Mouse (Mus musculus) lung, postnatal 14 days (tissue): Measurements from ENCODE around the gene Gm21663.
"Not testable (repeated sequence)": the region's sequence is repeated elsewhere in the genome, so short reads cannot be mapped to it uniquely, and the experiment has no call there.

Experiments used
- DNase-seq: peaks from one replicate; pipeline ENCODE4 v3.0.0; 2021

Gm21663 gene

DNA sequence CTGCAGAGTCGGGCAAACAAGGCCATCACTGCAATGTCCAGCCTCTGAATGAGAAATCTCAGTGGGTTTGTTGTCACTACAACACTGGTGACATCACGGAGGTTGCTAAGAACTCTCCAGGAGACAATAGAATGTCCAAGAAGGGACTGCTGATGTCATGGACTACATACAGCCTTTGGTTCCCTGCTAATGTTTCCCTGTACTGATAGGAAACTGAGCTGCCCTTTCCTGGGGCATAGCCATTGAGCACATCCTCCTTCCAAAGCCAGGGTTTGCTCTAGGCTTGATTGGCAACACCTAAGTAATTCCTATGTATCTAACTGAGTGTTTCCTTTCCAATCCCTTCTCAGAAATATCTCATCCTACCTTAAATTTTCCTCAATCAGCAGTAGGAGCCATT is at the start of gene Gm21663:
Gene Gm21663, minus strand, starts transcription at position 101 of the 400 bp plus-strand sequence.
- not testable (repeated sequence) for DNase-seq

DNA sequence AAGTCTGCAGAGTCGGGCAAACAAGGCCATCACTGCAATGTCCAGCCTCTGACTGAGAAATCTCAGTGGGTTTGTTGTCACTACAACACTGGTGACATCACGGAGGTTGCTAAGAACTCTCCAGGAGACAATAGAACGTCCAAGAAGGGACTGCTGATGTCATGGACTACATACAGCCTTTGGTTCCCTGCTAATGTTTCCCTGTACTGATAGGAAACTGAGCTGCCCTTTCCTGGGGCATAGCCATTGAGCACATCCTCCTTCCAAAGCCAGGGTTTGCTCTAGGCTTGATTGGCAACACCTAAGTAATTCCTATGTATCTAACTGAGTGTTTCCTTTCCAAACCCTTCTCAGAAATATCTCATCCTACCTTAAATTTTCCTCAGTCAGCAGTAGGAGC is 46.4 kb upstream of the Gm21663 start, which contains the start of gene Gm21698:
Gene Gm21698, minus strand, starts transcription at position 101 of the 400 bp plus-strand sequence.
- DNase-seq, result not testable (repeated sequence)

DNA sequence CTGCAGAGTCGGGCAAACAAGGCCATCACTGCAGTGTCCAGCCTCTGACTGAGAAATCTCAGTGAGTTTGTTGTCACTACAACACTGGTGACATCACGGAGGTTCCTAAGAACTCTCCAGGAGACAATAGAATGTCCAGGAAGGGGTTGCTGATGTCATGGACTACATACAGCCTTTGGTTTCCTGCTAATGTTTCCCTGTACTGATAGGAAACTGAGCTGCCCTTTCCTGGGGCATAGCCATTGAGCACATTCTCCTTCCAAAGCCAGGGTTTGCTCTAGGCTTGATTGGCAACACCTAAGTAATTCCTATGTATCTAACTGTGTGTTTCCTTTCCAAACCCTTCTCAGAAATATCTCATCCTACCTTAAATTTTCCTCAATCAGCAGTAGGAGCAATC is 30.4 kb upstream of the Gm21663 start, which contains the start of gene Gm21680:
Gene Gm21680, minus strand, starts transcription at position 101 of the 400 bp plus-strand sequence.
- DNase-seq, result not testable (repeated sequence)

DNA sequence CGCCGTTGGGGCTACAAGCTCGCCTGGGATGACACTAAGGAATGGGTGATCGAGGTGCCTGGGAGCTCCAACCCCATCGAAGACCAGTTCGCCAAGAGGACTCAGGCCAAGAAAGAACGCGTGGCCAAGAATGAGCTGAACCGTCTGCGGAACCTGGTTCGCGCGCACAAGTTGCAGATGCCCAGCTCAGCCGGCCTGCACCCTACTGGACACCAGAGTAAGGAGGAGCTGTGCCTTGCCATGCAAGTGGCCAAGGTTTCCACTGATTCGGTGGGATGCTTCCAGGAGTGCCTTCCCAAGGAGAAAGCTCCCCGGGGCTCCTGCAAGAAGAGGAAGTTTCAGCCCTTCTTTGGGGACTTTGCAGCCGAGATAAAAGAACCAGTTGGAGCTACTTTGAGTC is 14.9 kb upstream of the Gm21663 start:
- not testable (repeated sequence) for DNase-seq

DNA sequence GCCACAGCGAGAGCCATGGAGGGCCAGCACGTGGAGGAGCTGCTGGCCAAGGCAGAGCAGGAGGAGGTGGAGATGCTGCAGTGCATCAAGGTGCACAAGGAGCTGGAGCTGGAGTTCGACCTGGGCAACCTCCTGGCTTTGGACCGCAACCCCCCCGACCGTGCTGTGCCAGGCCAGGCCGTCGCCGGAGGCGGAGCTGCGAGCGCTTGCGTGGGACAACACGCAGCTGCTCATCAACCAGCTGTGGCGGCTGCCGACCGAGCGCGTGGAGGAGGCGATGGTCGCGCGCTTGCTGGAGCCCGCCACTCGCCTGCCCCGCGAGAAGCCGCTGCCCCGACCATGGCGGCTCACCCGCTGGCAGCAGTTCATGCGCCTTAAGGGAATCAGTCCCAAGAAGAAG is 14.4 kb upstream of the Gm21663 start:
- DNase-seq, result not testable (repeated sequence)

DNA sequence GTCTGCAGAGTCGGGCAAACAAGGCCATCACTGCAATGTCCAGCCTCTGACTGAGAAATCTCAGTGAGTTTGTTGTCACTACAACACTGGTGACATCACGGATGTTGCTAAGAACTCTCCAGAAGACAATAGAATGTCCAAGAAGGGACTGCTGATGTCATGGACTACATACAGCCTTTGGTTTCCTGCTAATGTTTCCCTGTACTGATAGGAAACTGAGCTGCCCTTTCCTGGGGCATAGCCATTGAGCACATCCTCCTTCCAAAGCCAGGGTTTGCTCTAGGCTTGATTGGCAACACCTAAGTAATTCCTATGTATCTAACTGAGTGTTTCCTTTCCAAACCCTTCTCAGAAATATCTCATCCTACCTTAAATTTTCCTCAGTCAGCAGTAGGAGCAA is 12.1 kb upstream of the Gm21663 start, which contains the start of gene Gm21671:
Gene Gm21671, minus strand, starts transcription at position 101 of the 400 bp plus-strand sequence.
- DNase-seq, result not testable (repeated sequence)

DNA sequence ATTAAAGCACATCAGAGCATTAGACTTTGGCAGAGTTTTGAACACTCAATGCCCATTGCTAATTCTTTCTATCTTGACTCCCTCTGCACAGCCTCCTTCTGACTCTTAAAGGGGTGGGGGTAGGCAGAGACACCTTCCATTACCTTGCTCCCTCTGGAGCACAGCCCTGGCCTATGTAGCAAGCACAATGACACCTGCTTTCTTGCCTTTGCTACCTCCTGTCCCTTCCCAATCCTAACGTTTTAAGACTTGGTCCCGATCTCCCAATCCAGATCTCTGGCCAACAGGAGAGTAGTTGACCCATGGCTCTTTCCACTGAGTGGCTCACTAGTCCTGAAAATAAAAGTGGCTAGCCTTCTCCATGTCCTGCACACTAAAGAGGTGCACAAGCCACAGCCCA is 3.2 kb upstream of the Gm21663 start:
- DNase-seq, result not testable (repeated sequence)

DNA sequence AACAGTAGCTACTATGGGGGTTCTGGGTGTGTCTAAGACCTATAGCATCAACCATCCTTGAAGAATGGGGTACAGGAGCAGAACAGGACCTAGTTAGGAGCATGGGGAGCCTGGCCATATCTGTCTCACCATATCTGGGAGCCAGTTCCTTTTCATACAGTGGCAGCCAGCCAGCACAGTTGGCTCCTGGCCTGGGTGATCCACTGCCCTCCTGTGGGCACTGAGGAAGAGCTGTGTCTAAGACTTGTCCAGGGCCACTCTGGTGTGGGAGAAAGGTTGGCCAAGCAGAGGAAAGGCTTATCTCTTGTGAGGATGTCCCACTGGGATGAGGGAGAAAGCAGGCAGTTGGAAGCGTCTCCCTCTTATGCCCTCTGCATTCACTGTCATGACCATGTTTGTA is 50.9 kb downstream of the Gm21663 start:
- peak; percentile 9 for DNase-seq

DNA sequence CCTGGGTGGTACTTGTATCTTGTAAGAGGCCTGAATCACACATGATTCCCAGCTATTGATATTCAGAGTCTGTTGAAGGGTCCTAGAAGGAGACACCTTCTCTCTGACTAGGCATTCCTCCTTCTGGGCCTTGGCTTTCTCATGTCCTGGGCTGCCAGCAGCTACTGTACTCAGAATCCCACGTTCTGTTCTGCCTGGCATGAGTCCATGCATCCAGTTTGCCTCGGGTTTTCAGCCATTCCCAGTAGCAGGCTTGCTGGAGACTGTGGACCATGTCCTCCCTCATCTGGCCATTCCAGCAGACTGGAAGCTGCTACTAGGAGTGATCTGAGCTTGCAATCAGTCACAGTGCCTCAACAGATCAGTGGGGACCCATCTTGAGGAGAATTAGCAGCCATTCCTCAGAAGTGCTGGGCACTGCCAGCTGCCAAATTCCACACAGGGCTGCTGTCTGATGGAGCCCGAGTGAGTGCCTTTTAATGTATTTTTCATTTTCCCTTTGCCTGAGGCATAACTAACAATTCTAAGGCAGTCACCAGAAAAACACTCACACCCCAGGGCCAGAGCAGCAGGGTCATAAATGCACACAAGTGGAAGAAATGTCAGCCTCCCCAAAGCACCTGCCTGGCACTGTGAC is 52.3 kb downstream of the Gm21663 start:
- DNase-seq, result no peak

DNA sequence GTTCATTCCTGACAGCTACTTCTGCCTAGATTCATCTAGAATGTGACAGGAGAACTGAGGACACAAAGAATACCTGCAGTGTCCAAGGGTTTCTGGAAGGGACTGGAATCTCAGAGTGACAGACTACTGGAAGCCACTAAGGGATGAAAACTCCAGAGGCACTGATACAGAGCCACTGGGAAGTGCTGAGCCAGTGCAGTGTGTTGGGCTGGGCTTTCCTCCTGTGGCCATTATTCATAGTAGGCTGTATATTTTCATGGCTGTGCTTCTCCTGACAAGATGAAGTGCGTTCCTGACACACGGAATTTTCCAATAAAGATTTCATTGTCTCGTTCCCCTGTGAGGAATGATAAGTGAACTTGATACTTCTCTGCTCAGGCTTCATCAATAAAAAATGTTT is 55.5 kb downstream of the Gm21663 start:
- DNase-seq, result no peak
